Mouse (Mus musculus) stomach, embryonic 14.5 days (tissue): ENCODE measurements around the gene Cep63. TPM values are rescaled to one million over a fixed set of nuclear protein-coding genes. Genes with fewer than 3 reads are reported as not detected.

ENCODE experiments used
- ATAC-seq: fragments of 200-750 bp; cut with Nextera tagmentation; 2 replicates; pipeline ENCODE4 v1.8.0; 2017; ENCODE audit warnings: low read depth, moderate TSS enrichment; ENCODE audit not compliant: insufficient number of reproducible peaks, insufficient read depth, low FRiP score
- H3K27ac ChIP-seq: fragments of 300-500 bp; sonication (generic); 2 replicates; pipeline ENCODE4 v1.5.1; 2014; ENCODE audit warnings: mild to moderate bottlenecking, low read length, moderate library complexity, mixed read lengths
- H3K27me3 ChIP-seq: fragments of 300-500 bp; sonication (generic); 2 replicates; pipeline ENCODE4 v1.6.1; 2014; ENCODE audit warnings: low read length, control low read depth, mixed read lengths; ENCODE audit not compliant: control insufficient read depth, insufficient read depth
- H3K36me3 ChIP-seq: fragments of 300-500 bp; sonication (generic); 2 replicates; pipeline ENCODE4 v1.6.1; 2014; ENCODE audit warnings: mild to moderate bottlenecking, control low read depth, low read length, moderate library complexity, mixed read lengths; ENCODE audit not compliant: control insufficient read depth, insufficient read depth
- H3K4me1 ChIP-seq: fragments of 300-500 bp; sonication (generic); 2 replicates; pipeline ENCODE4 v1.6.1; 2014; ENCODE audit warnings: low read length, control low read depth, mixed read lengths; ENCODE audit not compliant: control insufficient read depth, insufficient read depth
- H3K4me2 ChIP-seq: fragments of 300-500 bp; sonication (generic); replicated peaks from 2 replicates; pipeline ENCODE4 v1.6.1; 2014; ENCODE audit warnings: low read depth, low read length, control low read depth
- H3K4me3 ChIP-seq: fragments of 300-500 bp; sonication (generic); 2 replicates; pipeline ENCODE4 v1.5.1; 2014; ENCODE audit warnings: low read depth, low read length, control low read depth
- H3K9ac ChIP-seq: fragments of 300-500 bp; sonication (generic); replicated peaks from 2 replicates; pipeline ENCODE4 v1.6.1; 2014; ENCODE audit warnings: low read depth, mild to moderate bottlenecking, control low read depth, low read length, moderate library complexity, mixed read lengths
- H3K9me3 ChIP-seq: fragments of 300-500 bp; sonication (generic); 2 replicates; pipeline ENCODE4 v1.6.1; 2016; ENCODE audit warnings: low read depth, low read length, control low read depth; ENCODE audit not compliant: control insufficient read depth
- WGBS: fragments of 180-500 bp; shearing (Covaris S2); extraction: QIAGEN DNeasy Blood & Tissue Kit; methylation state at CpG from one replicate; pipeline ENCODE4 v1.1.7; 2014; 5-methylcytosine and 5-hydroxymethylcytosine counted together
- polyA plus RNA-seq: library from polyadenylated mRNA; unstranded; fragments of >200 nt; fragmentation: Nextera tagmentation; extraction: Ambion mirVana; gene quantifications from 2 replicates; pipeline ENCODE4 v1.2.1, GENCODE M21; 2014

Gene Cep63
- polyA plus RNA-seq, 1 experiment from 2014 or later: 46.4 TPM

DNA sequence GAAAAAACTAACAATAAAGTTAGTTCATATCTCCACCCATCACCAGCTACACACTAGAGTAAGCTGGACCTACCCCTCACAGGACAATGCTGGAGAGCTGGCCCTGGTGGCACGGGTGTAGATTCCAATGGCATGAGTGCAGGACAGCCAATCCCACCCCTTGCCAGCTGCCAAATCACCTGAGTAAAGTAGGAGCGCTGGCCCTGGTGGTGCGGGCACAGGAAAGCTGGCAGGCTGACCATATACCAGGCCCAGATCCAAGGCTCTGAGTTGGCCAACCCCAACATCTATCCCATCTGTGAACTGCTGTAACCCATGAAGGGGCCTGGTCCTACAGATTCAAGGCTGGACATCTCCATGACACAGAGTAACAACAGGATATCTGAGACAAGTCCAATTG is 17.1 kb downstream of the Cep63 start:
- 91% methylated on average over 3 of the region's 3 CpGs for WGBS
- Histone ChIP-seq H3K9me3 (no peaks in the 10 kb centered on the region), H3K9ac (no peak overlapping the region), H3K4me1 (no peaks in the 10 kb centered on the region), H3K36me3 (peaks cover 14% of the 10 kb centered on the region), H3K27ac (no peak overlapping the region), H3K4me2 (no peak overlapping the region), H3K27me3 (no peaks in the 10 kb centered on the region), H3K4me3 (no peak overlapping the region)
- ATAC-seq: no peak

DNA sequence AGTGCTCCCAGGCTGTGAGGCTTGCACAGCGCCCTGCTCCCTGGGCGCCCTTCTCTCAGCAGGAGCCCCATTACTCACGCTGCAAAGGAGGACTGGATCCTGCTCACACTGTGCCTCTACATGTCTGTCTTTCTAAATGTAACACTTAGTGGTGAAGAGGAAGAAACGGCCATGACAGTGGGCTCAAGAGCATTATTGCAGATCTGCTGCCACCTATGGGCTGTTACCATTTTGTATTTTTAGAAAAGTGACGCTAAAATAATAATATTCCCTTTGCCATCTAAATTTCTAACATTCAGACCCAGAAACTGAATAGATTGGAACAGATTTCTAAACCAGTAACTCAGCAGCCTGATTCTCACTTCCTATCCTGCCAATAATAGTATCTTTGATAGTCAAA is 18.9 kb downstream of the Cep63 start:
- Histone ChIP-seq H3K4me1 (no peaks in the 10 kb centered on the region), H3K4me2 (no peak overlapping the region), H3K9me3 (no peaks in the 10 kb centered on the region), H3K4me3 (no peak overlapping the region), H3K27ac (no peak overlapping the region), H3K9ac (no peak overlapping the region), H3K36me3 (peaks cover 7% of the 10 kb centered on the region), H3K27me3 (no peaks in the 10 kb centered on the region)
- ATAC-seq: no peak
- 70% methylated on average over 5 of the region's 5 CpGs for WGBS

DNA sequence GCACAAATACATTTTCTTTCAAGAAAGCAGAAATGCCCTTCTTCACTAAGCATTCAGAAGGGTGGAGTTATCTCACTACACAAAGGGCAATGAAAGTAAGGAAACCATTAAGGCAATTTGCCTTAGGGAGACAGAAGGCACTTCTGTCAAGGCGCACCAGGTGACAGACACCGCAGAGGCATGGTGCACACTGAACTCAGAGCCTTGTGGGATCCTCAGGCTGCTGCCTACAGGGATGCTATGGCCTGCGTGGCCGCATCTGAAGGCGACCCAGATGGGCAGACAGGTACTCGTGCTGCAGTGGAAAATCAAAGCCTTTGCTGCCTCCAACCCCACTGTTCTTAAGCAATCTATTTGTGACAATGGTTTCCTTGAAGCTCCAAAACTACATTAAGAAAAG is 21.2 kb downstream of the Cep63 start:
- peaks cover 14% of the 10 kb centered on the region for H3K36me3 ChIP-seq
- 92% methylated on average over 6 of the region's 6 CpGs for WGBS
- H3K9me3 ChIP-seq: no peaks in the 10 kb centered on the region
- H3K27me3 ChIP-seq: no peaks in the 10 kb centered on the region
- no peak overlapping the region for H3K9ac ChIP-seq
- no peak overlapping the region for H3K4me3 ChIP-seq
- no peak for ATAC-seq
- no peak overlapping the region for H3K4me2 ChIP-seq
- no peak overlapping the region for H3K27ac ChIP-seq
- no peaks in the 10 kb centered on the region for H3K4me1 ChIP-seq

DNA sequence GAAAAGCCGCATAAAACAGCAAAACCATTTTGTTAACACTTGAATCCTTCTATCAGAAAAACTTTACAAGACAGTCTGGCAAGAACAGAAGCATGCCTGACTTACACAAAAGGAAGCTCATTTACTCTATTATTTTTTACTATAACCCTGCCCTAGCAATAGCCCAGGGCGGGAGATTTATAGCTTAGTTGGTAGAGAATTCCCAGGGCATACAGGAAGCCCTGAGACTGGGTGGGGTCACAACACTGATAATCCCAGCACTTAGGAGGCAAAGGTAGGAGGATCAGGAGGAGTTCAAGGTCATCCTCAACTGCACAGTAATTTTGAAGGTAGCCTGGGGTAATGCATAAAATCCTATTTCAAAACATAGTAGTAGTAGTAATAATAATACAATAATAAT is 24.7 kb downstream of the Cep63 start:
- Histone ChIP-seq H3K9me3 (no peaks in the 10 kb centered on the region), H3K9ac (no peak overlapping the region), H3K27me3 (no peaks in the 10 kb centered on the region), H3K4me3 (no peak overlapping the region), H3K27ac (no peak overlapping the region), H3K36me3 (peaks cover 12% of the 10 kb centered on the region), H3K4me2 (no peak overlapping the region), H3K4me1 (no peaks in the 10 kb centered on the region)
- ATAC-seq: no peak
- 93% methylated on average over 2 of the region's 2 CpGs for WGBS

DNA sequence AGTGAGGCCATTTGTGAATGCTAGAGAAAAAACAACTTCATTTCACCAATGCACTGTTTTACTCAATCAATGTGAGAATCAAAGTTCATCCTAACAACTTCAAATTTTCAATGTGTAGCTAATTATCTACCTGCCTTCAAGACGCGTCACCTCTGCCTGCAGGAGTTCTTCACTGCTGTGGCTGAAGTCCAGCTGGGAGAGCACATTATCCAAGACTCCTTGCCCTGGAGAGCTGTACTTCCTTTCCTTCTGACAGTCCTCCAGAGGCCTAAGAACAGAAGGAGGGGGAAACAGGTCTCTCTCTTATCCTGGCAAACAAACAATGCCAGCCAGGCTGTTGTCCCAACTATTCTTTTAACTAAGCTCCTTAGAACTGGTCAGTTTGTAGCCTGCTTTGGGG is 25.1 kb downstream of the Cep63 start:
- Histone ChIP-seq H3K4me2 (no peak overlapping the region), H3K9me3 (no peaks in the 10 kb centered on the region), H3K4me3 (no peak overlapping the region), H3K36me3 (peaks cover 12% of the 10 kb centered on the region), H3K27me3 (no peaks in the 10 kb centered on the region), H3K9ac (no peak overlapping the region), H3K27ac (no peak overlapping the region), H3K4me1 (no peaks in the 10 kb centered on the region)
- no peak for ATAC-seq
- WGBS: 81% methylated on average over 2 of the region's 2 CpGs

DNA sequence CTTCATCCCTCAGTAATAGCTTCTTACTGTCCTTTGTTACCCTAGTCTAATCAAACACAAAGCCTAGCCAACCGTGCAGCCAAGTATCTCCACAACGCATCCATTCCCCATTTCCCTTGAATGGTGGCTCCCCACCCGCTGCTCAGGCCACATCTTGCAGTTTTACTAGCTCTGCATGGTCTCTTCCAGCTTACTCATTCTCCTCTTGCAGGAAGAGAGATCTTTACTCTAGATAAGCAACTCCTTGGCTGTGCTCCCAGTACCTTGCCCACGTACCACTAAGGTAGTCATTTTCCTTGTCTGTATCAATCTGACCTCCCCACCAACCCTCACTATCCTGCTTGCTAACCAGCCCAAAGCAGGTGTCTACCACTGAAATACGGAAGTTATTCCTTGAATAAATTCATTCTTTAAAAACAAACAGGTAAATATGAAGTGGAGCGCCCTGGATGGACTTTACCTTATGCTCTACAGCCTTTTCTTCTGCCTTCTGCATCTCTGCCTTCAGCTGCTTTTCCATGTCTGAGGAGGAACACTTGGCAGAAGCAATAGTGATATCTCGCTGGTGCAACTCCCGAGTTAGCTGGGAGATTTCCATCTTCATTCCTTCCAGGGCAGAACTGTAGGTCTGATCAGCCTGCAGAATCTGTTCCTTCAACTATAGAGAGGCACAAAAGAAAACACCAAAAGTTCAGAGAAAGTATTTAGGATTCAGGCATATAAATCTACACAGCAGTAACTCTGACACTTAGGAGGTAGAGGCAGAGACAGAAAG is 30.5 kb downstream of the Cep63 start:
- Histone ChIP-seq H3K36me3 (peaks cover 8% of the 10 kb centered on the region; the same call in 1 of the 2 replicates), H3K4me3 (no peak overlapping the region), H3K4me1 (0 out of 2 replicates have a peak, but pooled peaks cover 10% of the 10 kb centered on the region), H3K27ac (no peak overlapping the region), H3K9me3 (no peaks in the 10 kb centered on the region), H3K4me2 (no peak overlapping the region), H3K27me3 (no peaks in the 10 kb centered on the region), H3K9ac (no peak overlapping the region)
- no peak for ATAC-seq
- WGBS: 81% methylated on average over 8 of the region's 8 CpGs

DNA sequence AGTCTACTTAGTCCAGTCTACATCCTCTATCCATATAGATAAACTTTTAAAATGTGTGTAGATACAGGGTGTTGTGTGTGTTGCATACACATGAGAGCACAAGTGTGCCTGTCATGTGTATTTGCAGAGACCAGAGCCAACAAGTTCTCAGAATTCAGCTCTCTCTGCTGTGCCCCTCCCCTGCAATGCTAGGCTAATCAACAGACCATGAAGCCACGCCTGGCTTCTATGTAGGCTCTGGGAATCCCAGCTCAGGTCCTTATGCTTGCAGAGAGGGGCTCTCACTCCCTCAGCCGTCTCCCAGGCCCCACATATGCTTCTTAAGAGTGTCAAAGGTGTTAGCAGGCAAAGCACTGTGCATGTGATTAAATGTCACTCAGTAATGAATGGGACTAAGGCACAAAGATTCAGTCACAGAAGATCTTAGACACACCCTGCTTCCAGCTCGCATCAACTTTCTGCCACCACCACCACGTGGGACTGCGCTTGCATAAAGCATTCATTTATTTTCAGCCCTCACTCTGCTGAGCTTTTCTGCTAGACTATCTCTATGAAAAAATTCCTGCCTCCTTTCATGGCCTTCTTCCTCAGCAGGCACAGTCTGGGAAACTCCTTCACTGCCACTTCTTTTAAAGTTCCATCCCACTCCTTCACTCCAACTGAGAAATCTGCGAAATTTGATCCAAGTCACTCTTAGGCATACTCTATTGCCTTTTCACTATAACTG is 31.5 kb downstream of the Cep63 start:
- H3K4me3 ChIP-seq: no peak overlapping the region
- H3K36me3 ChIP-seq: peaks cover 8% of the 10 kb centered on the region; the same call in 1 of the 2 replicates
- H3K27ac ChIP-seq: 0 out of 2 replicates have a peak overlapping the region, but pooled peaks have one; percentile 21
- H3K4me2 ChIP-seq: no peak overlapping the region
- no peaks in the 10 kb centered on the region for H3K9me3 ChIP-seq
- no peak for ATAC-seq
- H3K9ac ChIP-seq: no peak overlapping the region
- WGBS: 36% methylated on average over 6 of the region's 6 CpGs
- H3K27me3 ChIP-seq: no peaks in the 10 kb centered on the region
- 0 out of 2 replicates have a peak, but pooled peaks cover 10% of the 10 kb centered on the region for H3K4me1 ChIP-seq

DNA sequence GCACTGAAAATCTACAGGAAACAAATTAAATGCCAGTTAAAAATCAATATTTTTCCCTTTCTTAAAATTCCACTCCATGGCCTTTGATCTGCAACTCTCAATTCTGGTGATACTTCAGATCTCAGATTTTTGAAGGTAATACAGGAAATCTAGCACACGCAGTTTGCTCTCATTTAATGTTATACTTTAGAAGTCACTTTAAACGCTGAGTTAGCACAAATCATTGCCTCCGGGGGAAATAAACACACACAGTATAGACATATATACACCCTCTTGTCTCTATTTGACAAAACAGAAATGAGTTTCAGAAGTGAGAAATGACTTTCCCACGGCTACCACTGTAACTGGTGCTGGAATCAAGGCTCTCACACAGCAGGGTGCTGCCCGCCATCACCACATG is 39.0 kb downstream of the Cep63 start:
- 58% methylated on average over 5 of the region's 5 CpGs for WGBS
- no peak for ATAC-seq

More for the DNA sequence above, 39.0 kb downstream of the Cep63 start:
- H3K4me2 ChIP-seq: no peak overlapping the region
- H3K27ac ChIP-seq: no peak overlapping the region
- H3K9me3 ChIP-seq: no peaks in the 10 kb centered on the region
- H3K27me3 ChIP-seq: no peaks in the 10 kb centered on the region
- no peak overlapping the region for H3K9ac ChIP-seq
- H3K36me3 ChIP-seq: no peaks in the 10 kb centered on the region; the same call in 1 of the 2 replicates
- H3K4me3 ChIP-seq: no peak overlapping the region
- H3K4me1 ChIP-seq: 0 out of 2 replicates have a peak, but pooled peaks cover 4% of the 10 kb centered on the region
